Mouse (Mus musculus) left cerebral cortex, postnatal 25 days (tissue): ENCODE measurements at regions not wholly inside any gene's neighbourhood (a gene's known extent, or its start where the extent isn't known, plus 50 kb on each side); places are given as distances from the start of the nearest gene placed in this dataset.

Experiments used
- DNase-seq, 2 experiments: peaks; one replicate each; pipeline ENCODE4 v3.0.0; 2022; ENCODE audit warnings: low spot score in 2 of 2, mixed read lengths in 1 of 2
- intact Hi-C: fragments of 180-260 bp; cut with DNase I; formaldehyde crosslinking; loops from one replicate; pipeline ENCODE4 v1.15.1; 2025

GRCm38 (mm10) chrX:146728562-146728961 lies 233.8 kb upstream of the Htr2c start:
- DNase-seq: peak in 1 of 2 experiments; percentile 2

More at GRCm38 (mm10) chrX:146728562-146728961, 233.8 kb upstream of the Htr2c start:
- intact Hi-C loops: no loop called here
